ENCODE assay signal across 8 mouse cellular contexts in the genomic region with DNA sequence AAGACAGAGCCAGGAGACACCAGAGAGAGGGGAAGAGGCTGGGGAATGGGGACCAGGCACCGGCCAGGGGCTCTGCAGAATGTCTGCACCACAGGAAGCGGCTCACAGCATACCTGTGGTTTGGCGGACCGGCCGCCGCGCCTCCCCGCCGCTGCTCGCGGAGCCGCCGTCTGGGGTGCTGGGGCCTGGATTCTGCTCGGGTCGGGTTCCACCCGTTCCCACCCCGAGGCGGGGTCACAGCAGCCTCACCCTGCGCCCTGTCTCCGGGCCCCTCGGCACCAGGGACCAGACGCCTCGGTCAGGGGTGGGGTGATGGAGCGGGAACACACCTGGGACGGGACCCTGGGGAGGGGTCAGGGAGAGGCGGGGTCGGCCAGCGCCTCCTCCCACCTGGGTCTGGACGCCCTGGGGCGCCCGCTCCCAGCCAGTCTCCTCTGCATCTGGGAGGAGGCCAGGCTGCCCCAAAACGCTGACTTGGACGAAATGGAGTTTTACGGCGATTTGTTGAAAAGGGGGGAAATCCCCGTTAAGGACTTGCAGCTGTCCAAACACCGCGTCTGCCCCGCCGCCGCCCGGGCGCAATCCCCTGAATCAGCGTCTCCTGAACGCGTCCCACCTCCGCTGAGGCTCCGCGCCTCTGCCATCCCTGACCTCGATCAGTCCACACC. TPM values are rescaled to one million over a fixed set of nuclear protein-coding genes. Genes with fewer than 3 reads are reported as not detected.
DNase-seq lines count a peak whose midpoint lies in the region; ATAC-seq lines count a peak whose summit lies in the region.

No protein-coding gene starts in this region.

- H3K4me2 ChIP-seq in lung, embryonic 15.5 days, result peak overlapping the region; percentile 74

- WGBS in lung, embryonic 15.5 days, result 2% methylated on average over 50 of the region's 50 CpGs
- WGBS in embryonic facial prominence, embryonic 10.5 days, result under 1% methylated on average over 50 of the region's 50 CpGs

- ATAC-seq in lung, embryonic 15.5 days (ENCODE audit: borderline replicate concordance, extremely low read depth, low FRiP score, low TSS enrichment), result peak; percentile 12; the same call in 1 of the 2 replicates
- peak; percentile 29 for ATAC-seq in inflammation-experienced regulatory T-cells, adult 6 months

- 0 out of 2 replicates have a peak, but pooled peaks cover 1% of the 10 kb centered on the region for H3K9me3 ChIP-seq in lung, embryonic 15.5 days
- H3K9me3 ChIP-seq in embryonic facial prominence, embryonic 10.5 days, result peaks cover 2% of the 10 kb centered on the region; the same call in 1 of the 2 replicates

- peaks cover 32% of the 10 kb centered on the region for H3K4me1 ChIP-seq in lung, embryonic 15.5 days
- peaks cover 57% of the 10 kb centered on the region for H3K4me1 ChIP-seq in embryonic facial prominence, embryonic 10.5 days

- no peak overlapping the region for H3K27ac ChIP-seq in lung, embryonic 15.5 days
- H3K27ac ChIP-seq in embryonic facial prominence, embryonic 10.5 days (replicated peaks), result peak overlapping the region; percentile 83

- H3K4me3 ChIP-seq in lung, embryonic 15.5 days, result peak overlapping the region; percentile 37
- H3K4me3 ChIP-seq in embryonic facial prominence, embryonic 10.5 days, result peak overlapping the region; percentile 59

- no peak for DNase-seq in lung, adult 18-20 months
- DNase-seq in embryonic facial prominence, embryonic 10.5 days (ENCODE audit: low spot score), result peak; percentile 82
- peak; percentile 54 for DNase-seq in neural tube, embryonic 10.5 days (ENCODE audit: extremely low spot score, low spot score)
- no peak for DNase-seq in left cerebral cortex, adult 9 months (ENCODE audit: low spot score in 2 of 2)
- no peak for DNase-seq in adrenal gland, adult 18-20 months (ENCODE audit: low spot score in 2 of 2)
- no peak for DNase-seq in gastrocnemius, adult 18-20 months (ENCODE audit: low spot score)

- H3K27me3 ChIP-seq in lung, embryonic 15.5 days, result peaks cover 70% of the 10 kb centered on the region
- H3K27me3 ChIP-seq in embryonic facial prominence, embryonic 10.5 days (replicated peaks; ENCODE audit: low read depth, poor library complexity, severe bottlenecking), result peaks cover 85% of the 10 kb centered on the region

- no peaks in the 10 kb centered on the region for H3K36me3 ChIP-seq in lung, embryonic 15.5 days
- H3K36me3 ChIP-seq in embryonic facial prominence, embryonic 10.5 days (replicated peaks), result 0 out of 2 replicates have a peak, but pooled peaks cover 5% of the 10 kb centered on the region

- H3K9ac ChIP-seq in lung, embryonic 15.5 days, result peak overlapping the region; percentile 29; the same call in 1 of the 2 replicates

RNA-seq across cellular contexts. Expression of gene Col8a2, which starts 14.5 kb away (rescaled TPM):
- polyA plus RNA-seq in lung, embryonic 15.5 days (2015; fragmentation: Nextera tagmentation; extraction: Ambion mirVana), result 5.4 and 5.8 TPM in 2 replicates
- 7.3 and 11.2 TPM in 2 replicates for polyA plus RNA-seq in embryonic facial prominence, embryonic 10.5 days (2016; fragmentation: Nextera tagmentation; extraction: Ambion mirVana)
- polyA plus RNA-seq in inflammation-experienced regulatory T-cells, adult 6 months (2017; shearing (Covaris generic)), result not detected
- total RNA-seq in adrenal gland, adult 18-20 months (2021), result 1 to 10 TPM; 2.6 to 2.8 TPM
- 1 to 10 TPM in 1 of 2 experiments, under 1 TPM in 1; 0.89 to 1.4 TPM for total RNA-seq in gastrocnemius, adult 18-20 months (2021)

RNA-seq across cellular contexts. Expression of gene Adprhl2, which starts 20.5 kb away (rescaled TPM):
- polyA plus RNA-seq in lung, embryonic 15.5 days (2015; fragmentation: Nextera tagmentation; extraction: Ambion mirVana), result 68.6 TPM in 2 replicates
- polyA plus RNA-seq in embryonic facial prominence, embryonic 10.5 days (2016; fragmentation: Nextera tagmentation; extraction: Ambion mirVana), result 92.3 and 93.2 TPM in 2 replicates
- 10 to 100 TPM; 15.9 to 22.5 (median 22.1) TPM for polyA plus RNA-seq in inflammation-experienced regulatory T-cells, adult 6 months (2017; shearing (Covaris generic))
- 10 to 100 TPM; 31.0 to 31.2 TPM for total RNA-seq in adrenal gland, adult 18-20 months (2021)
- total RNA-seq in gastrocnemius, adult 18-20 months (2021), result 1 to 10 TPM; 6.7 to 8.7 TPM

RNA-seq across cellular contexts. Expression of gene Tekt2, which starts 24.4 kb away (rescaled TPM):
- polyA plus RNA-seq in lung, embryonic 15.5 days (2015; fragmentation: Nextera tagmentation; extraction: Ambion mirVana), result 5.3 and 6.2 TPM in 2 replicates
- 1.4 TPM in 2 replicates for polyA plus RNA-seq in embryonic facial prominence, embryonic 10.5 days (2016; fragmentation: Nextera tagmentation; extraction: Ambion mirVana)
- polyA plus RNA-seq in inflammation-experienced regulatory T-cells, adult 6 months (2017; shearing (Covaris generic)), result not detected
- 1 to 10 TPM; 2.8 to 4.5 TPM for total RNA-seq in adrenal gland, adult 18-20 months (2021)
- under 1 TPM; 0.62 to 0.66 TPM for total RNA-seq in gastrocnemius, adult 18-20 months (2021)

RNA-seq across cellular contexts. Expression of gene Trappc3, which starts 38.9 kb away (rescaled TPM):
- polyA plus RNA-seq in lung, embryonic 15.5 days (2015; fragmentation: Nextera tagmentation; extraction: Ambion mirVana), result 106 and 108 TPM in 2 replicates
- 91.8 and 92.3 TPM in 2 replicates for polyA plus RNA-seq in embryonic facial prominence, embryonic 10.5 days (2016; fragmentation: Nextera tagmentation; extraction: Ambion mirVana)
- polyA plus RNA-seq in inflammation-experienced regulatory T-cells, adult 6 months (2017; shearing (Covaris generic)), result 10 to 100 TPM; 55.8 to 71.3 (median 70.8) TPM
- total RNA-seq in adrenal gland, adult 18-20 months (2021), result 10 to 100 TPM; 89.7 to 92.1 TPM
- total RNA-seq in gastrocnemius, adult 18-20 months (2021), result 10 to 100 TPM; 21.0 to 26.8 TPM

RNA-seq across cellular contexts. Expression of gene Map7d1, which starts 44.9 kb away (rescaled TPM):
- 40.8 and 45.3 TPM in 2 replicates for polyA plus RNA-seq in lung, embryonic 15.5 days (2015; fragmentation: Nextera tagmentation; extraction: Ambion mirVana)
- polyA plus RNA-seq in embryonic facial prominence, embryonic 10.5 days (2016; fragmentation: Nextera tagmentation; extraction: Ambion mirVana), result 60.9 and 62.9 TPM in 2 replicates
- polyA plus RNA-seq in inflammation-experienced regulatory T-cells, adult 6 months (2017; shearing (Covaris generic)), result 1 to 10 TPM; 3.2 to 6.6 (median 5.1) TPM
- 10 to 100 TPM; 56.3 to 63.1 TPM for total RNA-seq in adrenal gland, adult 18-20 months (2021)
- total RNA-seq in gastrocnemius, adult 18-20 months (2021), result 100 to 1,000 TPM; 185 to 200 TPM

Comparison
In these comparisons a context has a peak if more than half of its experiments do, and no peak if none do; other contexts are left out.
1. DNase-seq: peak in embryonic facial prominence, embryonic 10.5 days (single experiment) and neural tube, embryonic 10.5 days (single experiment); none in lung, adult 18-20 months (0 of 2), left cerebral cortex, adult 9 months (0 of 2), adrenal gland, adult 18-20 months (0 of 2) and gastrocnemius, adult 18-20 months (single experiment).